Mouse (Mus musculus) testis, adult 2 months (tissue): ENCODE results near the gene Rad21l.

Experiments used
- CTCF ChIP-seq: fragments of 200-500 bp; IDR thresholded peaks from 2 replicates; pipeline ENCODE4 v1.5.1; 2012; ENCODE audit warnings: low read depth, mild to moderate bottlenecking, inconsistent platforms, low read length, moderate library complexity; ENCODE audit not compliant: control insufficient read depth, insufficient read depth, insufficient replicate concordance
- POLR2A ChIP-seq: fragments of 200-500 bp; IDR thresholded peaks from 2 replicates; pipeline ENCODE4 v1.6.1; 2012; ENCODE audit warnings: low read depth, mild to moderate bottlenecking, inconsistent platforms, low read length, moderate library complexity; ENCODE audit not compliant: control insufficient read depth

DNA sequence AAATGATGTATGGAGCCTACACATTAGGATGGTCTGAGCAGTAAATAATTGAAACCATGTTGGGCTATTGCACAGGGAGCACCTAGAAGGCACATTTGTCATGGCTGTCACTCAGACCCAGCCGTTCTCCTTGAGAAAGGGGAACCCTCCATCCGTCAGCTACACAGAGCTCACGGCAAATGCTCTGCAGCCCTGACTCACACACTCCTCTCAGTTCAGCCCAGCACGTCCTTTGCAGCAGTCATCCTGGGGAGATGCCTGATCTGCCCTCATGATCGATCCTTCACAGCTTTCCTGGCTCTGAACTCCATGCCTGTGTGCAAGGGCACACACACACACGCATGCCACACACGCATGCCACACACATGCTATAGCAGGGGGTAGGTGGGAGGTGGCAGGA, 39.0 kb downstream of the Rad21l start:
- TF ChIP-seq POLR2A: no peak
- TF ChIP-seq CTCF: no peak
